Mouse (Mus musculus): ENCODE results near the gene Akt1s1. TPM values are rescaled to one million over a fixed set of nuclear protein-coding genes. Genes with fewer than 3 reads are reported as not detected.

Gene Akt1s1
- polyA plus RNA-seq, 1 experiment = 372 TPM

GRCm38 (mm10) chr7:44851625-44852234 is 2.9 kb downstream of the Akt1s1 start:
- Histone ChIP-seq H3K36me3 (replicated peaks; ENCODE audit: low read length) (peaks cover 37% of the 10 kb centered on the region), H3K4me3 (replicated peaks) (peak overlapping the region; percentile 100), H3K4me1 (peaks cover 71% of the 10 kb centered on the region), H3K27me3 (replicated peaks) (no peaks in the 10 kb centered on the region), H3K9me3 (no peaks in the 10 kb centered on the region)
- TF ChIP-seq GATA1 (IDR thresholded peaks at IDR 0.05; ENCODE audit: borderline replicate concordance, low read length) (no peak), FLI1 (IDR thresholded peaks at IDR 0.05; ENCODE audit: low read length) (no peak)

DNA sequence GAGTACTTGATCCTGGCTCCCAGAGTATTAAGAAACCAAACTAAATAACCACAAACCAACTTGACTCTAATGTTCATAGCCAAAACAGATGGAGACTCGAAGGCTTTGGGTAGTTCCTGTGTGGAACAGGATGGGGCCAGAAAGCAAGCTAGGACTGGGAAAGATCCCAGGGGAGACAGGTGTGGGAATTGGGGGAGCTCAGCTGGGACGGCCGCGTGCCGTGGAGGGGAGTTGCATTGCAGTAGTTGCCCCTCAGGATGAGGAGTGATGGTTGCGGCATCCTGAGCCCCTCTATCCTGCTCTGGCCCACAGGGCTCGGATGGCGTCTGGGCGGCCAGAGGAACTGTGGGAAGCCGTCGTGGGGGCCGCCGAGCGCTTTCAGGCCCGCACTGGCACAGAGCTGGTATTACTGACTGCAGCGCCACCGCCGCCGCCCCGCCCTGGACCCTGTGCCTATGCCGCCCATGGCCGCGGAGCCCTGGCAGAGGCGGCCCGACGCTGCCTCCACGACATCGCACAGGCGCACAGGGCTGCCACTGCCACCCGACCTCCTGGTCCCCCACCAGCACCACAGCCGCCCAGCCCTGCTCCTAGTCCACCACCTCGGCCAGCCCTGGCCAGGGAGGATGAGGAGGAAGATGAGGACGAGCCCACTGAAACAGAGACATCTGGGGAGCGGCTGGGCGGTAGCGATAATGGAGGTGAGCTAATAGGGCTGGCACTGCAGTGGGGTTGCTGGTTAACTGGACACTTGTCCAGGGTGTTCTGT is 3.7 kb downstream of the Akt1s1 start:
- no peak for TF ChIP-seq FLI1 (IDR thresholded peaks at IDR 0.05; ENCODE audit: low read length)
- no peak for TF ChIP-seq GATA1 (IDR thresholded peaks at IDR 0.05; ENCODE audit: borderline replicate concordance, low read length)
- Histone ChIP-seq H3K4me3 (replicated peaks) (peak overlapping the region; percentile 98), H3K27me3 (replicated peaks) (no peaks in the 10 kb centered on the region), H3K4me1 (peaks cover 69% of the 10 kb centered on the region), H3K36me3 (replicated peaks; ENCODE audit: low read length) (peaks cover 31% of the 10 kb centered on the region), H3K9me3 (no peaks in the 10 kb centered on the region)

- no peaks in the 10 kb centered on the region for H3K27me3 ChIP-seq (replicated peaks)
- H3K36me3 ChIP-seq (replicated peaks; ENCODE audit: low read length) = peaks cover 29% of the 10 kb centered on the region
- H3K4me3 ChIP-seq (replicated peaks) = peak overlapping the region; percentile 98
- no peaks in the 10 kb centered on the region for H3K9me3 ChIP-seq
- TF ChIP-seq GATA1 (IDR thresholded peaks at IDR 0.05; ENCODE audit: borderline replicate concordance, low read length) (no peak), FLI1 (IDR thresholded peaks at IDR 0.05; ENCODE audit: low read length) (no peak)
- H3K4me1 ChIP-seq = peaks cover 69% of the 10 kb centered on the region
These were observed 4.3 kb downstream of the Akt1s1 start for GRCm38 (mm10) chr7:44853065-44853464.

GRCm38 (mm10) chr7:44853596-44854355 is 5.0 kb downstream of the Akt1s1 start:
- H3K9me3 ChIP-seq = no peaks in the 10 kb centered on the region
- TF ChIP-seq FLI1 (IDR thresholded peaks at IDR 0.05; ENCODE audit: low read length) (no peak), GATA1 (IDR thresholded peaks at IDR 0.05; ENCODE audit: borderline replicate concordance, low read length) (no peak)
- H3K4me1 ChIP-seq = peaks cover 74% of the 10 kb centered on the region
- H3K4me3 ChIP-seq (replicated peaks) = peak overlapping the region; percentile 98
- H3K36me3 ChIP-seq (replicated peaks; ENCODE audit: low read length) = peaks cover 33% of the 10 kb centered on the region
- H3K27me3 ChIP-seq (replicated peaks) = no peaks in the 10 kb centered on the region

DNA sequence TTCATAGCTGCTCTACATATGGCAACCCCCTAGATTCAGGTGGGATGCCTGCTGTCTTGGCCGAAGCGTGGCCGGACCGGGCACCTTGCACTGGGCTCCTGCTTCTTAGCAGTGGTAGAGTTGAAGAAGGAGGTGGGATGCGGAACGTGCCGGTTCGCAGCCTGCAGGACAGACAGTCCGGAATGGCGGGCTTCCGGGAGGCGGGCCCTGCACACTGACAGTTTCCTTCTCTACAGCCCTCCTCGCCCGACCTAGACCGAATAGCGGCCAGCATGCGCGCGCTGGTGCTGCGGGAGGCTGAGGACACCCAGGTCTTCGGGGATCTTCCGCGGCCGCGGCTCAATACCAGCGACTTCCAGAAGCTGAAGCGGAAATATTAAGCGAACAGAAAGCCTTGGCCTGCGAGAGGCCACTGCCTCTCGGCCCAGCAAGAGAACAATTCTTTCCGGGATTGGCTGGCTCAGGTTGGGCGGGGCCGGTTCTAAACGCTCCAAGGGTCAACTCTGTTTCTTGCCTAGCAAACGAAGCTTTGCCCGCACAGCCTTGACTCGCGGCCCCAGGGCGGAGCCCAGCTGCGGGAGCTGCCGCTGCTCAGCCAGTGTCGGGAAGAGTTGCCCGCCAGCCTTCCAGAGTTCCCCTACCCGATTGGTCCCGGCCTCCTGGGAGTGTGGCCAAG is 5.7 kb downstream of the Akt1s1 start:
- peaks cover 80% of the 10 kb centered on the region for H3K4me1 ChIP-seq

DNA sequence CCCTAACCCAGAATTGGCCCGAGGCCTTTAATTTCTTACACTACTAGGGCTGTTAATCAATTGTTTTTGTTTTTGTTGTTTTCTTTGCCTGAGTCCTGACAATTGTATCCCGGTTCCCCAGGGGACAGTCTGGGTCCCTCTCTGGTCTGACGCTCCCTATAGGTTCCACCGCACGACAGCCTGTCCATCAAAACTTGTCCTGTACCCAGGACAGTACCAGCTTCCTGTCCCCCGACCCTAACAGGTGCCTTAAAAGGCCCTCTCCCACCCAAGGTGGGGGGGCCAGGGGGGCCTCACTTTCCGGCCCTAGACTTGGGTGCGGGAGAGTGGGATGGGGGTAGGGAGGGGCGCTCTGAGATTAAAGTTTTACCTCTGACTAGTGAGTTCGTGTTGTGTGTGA is 6.2 kb downstream of the Akt1s1 start:
- H3K36me3 ChIP-seq (replicated peaks; ENCODE audit: low read length) = peaks cover 41% of the 10 kb centered on the region
- TF ChIP-seq GATA1 (IDR thresholded peaks at IDR 0.05; ENCODE audit: borderline replicate concordance, low read length) (no peak), FLI1 (IDR thresholded peaks at IDR 0.05; ENCODE audit: low read length) (no peak)
- no peaks in the 10 kb centered on the region for H3K27me3 ChIP-seq (replicated peaks)
- peak overlapping the region; percentile 98 for H3K4me3 ChIP-seq (replicated peaks)
- H3K9me3 ChIP-seq = no peaks in the 10 kb centered on the region
- H3K4me1 ChIP-seq = peaks cover 86% of the 10 kb centered on the region

More for the DNA sequence above, 5.7 kb downstream of the Akt1s1 start:
- Histone ChIP-seq H3K9me3 (no peaks in the 10 kb centered on the region), H3K4me3 (replicated peaks) (peak overlapping the region; percentile 98), H3K36me3 (replicated peaks; ENCODE audit: low read length) (peaks cover 35% of the 10 kb centered on the region), H3K27me3 (replicated peaks) (no peaks in the 10 kb centered on the region)
- no peak for TF ChIP-seq GATA1 (IDR thresholded peaks at IDR 0.05; ENCODE audit: borderline replicate concordance, low read length)

GRCm38 (mm10) chr7:44856265-44856916 is 7.6 kb downstream of the Akt1s1 start:
- Histone ChIP-seq H3K9me3 (no peaks in the 10 kb centered on the region), H3K4me3 (replicated peaks) (peak overlapping the region; percentile 97), H3K36me3 (replicated peaks; ENCODE audit: low read length) (peaks cover 51% of the 10 kb centered on the region), H3K4me1 (peaks cover 89% of the 10 kb centered on the region), H3K27me3 (replicated peaks) (no peaks in the 10 kb centered on the region)
- TF ChIP-seq FLI1 (IDR thresholded peaks at IDR 0.05; ENCODE audit: low read length) (no peak), GATA1 (IDR thresholded peaks at IDR 0.05; ENCODE audit: borderline replicate concordance, low read length) (no peak)

DNA sequence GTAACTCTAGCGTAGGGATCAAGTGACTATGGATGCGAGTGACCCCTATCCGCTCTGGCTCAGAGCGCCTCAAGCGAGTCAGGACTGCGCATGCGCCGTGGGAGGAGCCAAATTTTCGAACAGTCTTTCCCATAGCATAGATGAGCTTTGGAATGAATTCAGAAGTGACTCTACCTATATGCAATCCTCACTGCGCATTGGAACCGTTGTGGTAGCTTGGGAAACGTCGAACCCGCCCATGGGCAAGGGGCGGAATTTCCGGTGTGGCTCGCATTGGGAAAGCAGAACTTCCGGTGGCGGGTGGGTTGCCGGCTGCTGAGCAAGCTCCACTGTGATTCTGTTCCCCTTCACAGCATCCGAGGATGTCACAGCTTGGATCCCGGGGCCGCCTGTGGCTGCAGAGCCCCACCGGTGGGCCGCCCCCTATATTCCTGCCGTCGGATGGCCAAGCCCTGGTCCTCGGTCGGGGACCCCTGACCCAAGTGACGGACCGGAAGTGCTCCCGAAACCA is 8.3 kb downstream of the Akt1s1 start, which contains the start of gene Pnkp:
Pnkp (plus strand) TSS at position 98 of the 511 bp plus-strand sequence.
- Histone ChIP-seq H3K4me3 (replicated peaks) (peak within 1 kb of the TSS; percentile 97), H3K27me3 (replicated peaks) (no peaks in the 10 kb centered on the region), H3K36me3 (replicated peaks; ENCODE audit: low read length) (peaks cover 51% of the 10 kb centered on the region), H3K9me3 (no peaks in the 10 kb centered on the region), H3K4me1 (peaks cover 89% of the 10 kb centered on the region)
- TF ChIP-seq FLI1 (IDR thresholded peaks at IDR 0.05; ENCODE audit: low read length) (peak; percentile 82), GATA1 (IDR thresholded peaks at IDR 0.05; ENCODE audit: borderline replicate concordance, low read length) (no peak)

- Histone ChIP-seq H3K27me3 (replicated peaks) (no peaks in the 10 kb centered on the region), H3K36me3 (replicated peaks; ENCODE audit: low read length) (peaks cover 51% of the 10 kb centered on the region), H3K4me3 (replicated peaks) (peak overlapping the region; percentile 97), H3K9me3 (no peaks in the 10 kb centered on the region), H3K4me1 (peaks cover 83% of the 10 kb centered on the region)
- TF ChIP-seq GATA1 (IDR thresholded peaks at IDR 0.05; ENCODE audit: borderline replicate concordance, low read length) (no peak), FLI1 (IDR thresholded peaks at IDR 0.05; ENCODE audit: low read length) (no peak)
These were observed 9.1 kb downstream of the Akt1s1 start for GRCm38 (mm10) chr7:44857905-44858304.

Measured in megakaryocyte, embryonic 14.5 days (primary cell).